Mouse (Mus musculus): Measurements from ENCODE around the gene Zfp609. TPM values are rescaled to one million over a fixed set of nuclear protein-coding genes. Genes with fewer than 3 reads are reported as not detected.
"Not testable (repeated sequence)": the region's sequence is repeated elsewhere in the genome, so short reads cannot be mapped to it uniquely, and the experiment has no call there.

Gene Zfp609
- polyA plus RNA-seq, 1 experiment from 2014 or later = 7.4 TPM

DNA sequence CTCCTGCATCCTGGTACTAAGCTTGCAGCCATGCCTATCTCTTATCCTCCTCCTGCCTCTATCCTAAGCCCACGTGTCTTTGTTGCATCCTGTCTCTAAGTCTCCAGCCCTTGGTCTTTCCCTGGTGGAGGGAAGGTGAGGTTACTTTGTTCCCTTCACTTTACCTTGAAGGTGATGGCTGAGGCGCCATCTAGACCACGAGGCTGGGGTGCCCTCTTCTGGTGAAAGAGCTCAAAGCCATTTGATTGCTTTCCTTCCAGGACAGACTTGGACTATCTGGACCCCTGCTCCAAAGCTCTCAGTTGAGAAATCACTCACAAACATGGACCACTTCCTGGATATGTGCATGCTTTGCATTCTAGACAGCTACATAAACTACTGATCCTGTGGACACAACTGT is 163.2 kb downstream of the Zfp609 start:
- Histone ChIP-seq H3K36me3 (ENCODE audit: insufficient read depth) (no peaks in the 10 kb centered on the region), H3K27ac (ENCODE audit: low read depth) (no peak overlapping the region), H3K27me3 (ENCODE audit: insufficient read depth, low read length) (no peaks in the 10 kb centered on the region), H3K9ac (no peak overlapping the region), H3K9me3 (ENCODE audit: low read depth, low read length) (no peaks in the 10 kb centered on the region), H3K4me1 (ENCODE audit: insufficient read depth) (no peaks in the 10 kb centered on the region), H3K4me3 (ENCODE audit: low read depth, low read length) (no peak overlapping the region), H3K4me2 (no peak overlapping the region)
- TF ChIP-seq CTCF (IDR thresholded peaks at IDR 0.05; ENCODE audit: low read depth) = peak; percentile 89
- peak; percentile 83 for DNase-seq
- no peak for ATAC-seq (ENCODE audit: insufficient read depth)
- 2% methylated on average over 3 of the region's 3 CpGs for WGBS

DNA sequence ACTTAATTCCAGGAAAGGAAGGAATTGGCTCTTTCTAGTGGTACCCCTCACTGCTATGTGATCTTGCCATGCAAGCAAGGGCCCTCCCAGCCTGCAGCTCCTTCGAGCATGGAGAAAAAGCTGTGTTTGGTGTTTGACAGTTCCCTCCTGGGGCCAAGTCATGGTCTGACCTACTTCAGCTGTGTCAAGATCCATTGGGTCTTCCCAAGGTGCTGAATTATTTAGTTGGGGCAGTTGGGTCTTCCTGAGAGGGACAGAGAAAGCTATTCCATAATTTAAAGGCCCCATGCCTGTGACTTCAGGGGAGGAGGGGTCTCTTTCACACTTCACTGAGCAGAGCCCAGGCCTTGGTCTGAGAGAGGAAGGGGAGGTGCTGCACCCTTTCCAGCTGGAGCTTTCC is 165.9 kb downstream of the Zfp609 start:
- WGBS = 64% methylated on average over 1 of the region's 1 CpGs
- H3K4me2 ChIP-seq = no peak overlapping the region
- H3K27ac ChIP-seq (ENCODE audit: low read depth) = no peak overlapping the region
- H3K9me3 ChIP-seq (ENCODE audit: low read depth, low read length) = no peaks in the 10 kb centered on the region
- H3K36me3 ChIP-seq (ENCODE audit: insufficient read depth) = no peaks in the 10 kb centered on the region
- H3K4me1 ChIP-seq (ENCODE audit: insufficient read depth) = no peaks in the 10 kb centered on the region
- DNase-seq (no peak), ATAC-seq (ENCODE audit: insufficient read depth) (no peak)
- no peak overlapping the region for H3K4me3 ChIP-seq (ENCODE audit: low read depth, low read length)
- no peaks in the 10 kb centered on the region for H3K27me3 ChIP-seq (ENCODE audit: insufficient read depth, low read length)
- H3K9ac ChIP-seq = no peak overlapping the region
- TF ChIP-seq CTCF (IDR thresholded peaks at IDR 0.05; ENCODE audit: low read depth) = no peak

DNA sequence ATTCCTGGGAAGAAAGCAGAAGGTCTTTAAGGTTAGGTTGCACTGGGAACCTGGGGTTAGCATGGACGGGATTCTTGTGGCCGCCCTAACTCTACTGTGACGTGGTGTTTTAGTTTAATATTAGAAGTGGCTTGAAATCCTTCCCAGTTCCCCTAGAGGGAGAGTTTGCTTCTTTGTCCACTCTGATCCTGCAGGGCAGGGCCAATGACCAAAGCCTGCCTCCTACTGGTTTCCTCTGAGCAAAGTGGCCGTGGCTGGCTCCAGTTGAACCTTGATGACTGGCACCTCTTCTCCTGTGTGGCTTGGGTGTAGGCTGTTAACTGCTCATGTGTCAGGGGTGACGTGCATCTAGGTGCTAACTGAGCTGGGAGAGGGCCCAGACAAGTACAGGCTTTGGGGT is 166.3 kb downstream of the Zfp609 start:
- DNase-seq = no peak
- WGBS = 51% methylated on average over 5 of the region's 5 CpGs
- no peak for ATAC-seq (ENCODE audit: insufficient read depth)
- Histone ChIP-seq H3K36me3 (ENCODE audit: insufficient read depth) (no peaks in the 10 kb centered on the region), H3K4me1 (ENCODE audit: insufficient read depth) (no peaks in the 10 kb centered on the region), H3K27me3 (ENCODE audit: insufficient read depth, low read length) (no peaks in the 10 kb centered on the region), H3K9me3 (ENCODE audit: low read depth, low read length) (no peaks in the 10 kb centered on the region), H3K27ac (ENCODE audit: low read depth) (no peak overlapping the region), H3K4me2 (no peak overlapping the region), H3K9ac (no peak overlapping the region), H3K4me3 (ENCODE audit: low read depth, low read length) (no peak overlapping the region)
- peak; percentile 45 for TF ChIP-seq CTCF (IDR thresholded peaks at IDR 0.05; ENCODE audit: low read depth)

DNA sequence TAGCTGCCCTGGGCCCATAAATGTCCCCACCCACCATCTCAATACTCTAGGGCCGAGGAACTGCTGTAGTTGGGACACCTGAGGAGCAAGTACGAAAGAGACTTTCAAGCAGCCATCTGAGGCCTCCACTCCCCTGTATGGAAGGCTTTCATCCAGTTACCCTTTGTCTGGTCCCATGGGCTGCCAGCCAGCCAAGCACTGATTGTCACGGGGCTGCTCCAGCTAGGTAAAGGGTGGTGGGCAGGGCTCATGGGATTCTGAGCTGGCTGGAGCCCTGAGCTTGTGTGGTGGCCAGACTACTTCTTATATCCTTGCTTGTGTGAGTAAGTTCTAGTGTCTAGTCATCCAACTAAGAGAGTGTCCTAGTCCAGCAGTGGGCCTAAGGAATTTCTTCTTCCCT is 170.1 kb downstream of the Zfp609 start:
- Histone ChIP-seq H3K27ac (ENCODE audit: low read depth) (no peak overlapping the region), H3K9ac (no peak overlapping the region), H3K27me3 (ENCODE audit: insufficient read depth, low read length) (no peaks in the 10 kb centered on the region), H3K4me2 (no peak overlapping the region), H3K4me1 (ENCODE audit: insufficient read depth) (no peaks in the 10 kb centered on the region), H3K9me3 (ENCODE audit: low read depth, low read length) (no peaks in the 10 kb centered on the region), H3K36me3 (ENCODE audit: insufficient read depth) (no peaks in the 10 kb centered on the region), H3K4me3 (ENCODE audit: low read depth, low read length) (no peak overlapping the region)
- no peak for TF ChIP-seq CTCF (IDR thresholded peaks at IDR 0.05; ENCODE audit: low read depth)
- ATAC-seq (ENCODE audit: insufficient read depth) (no peak), DNase-seq (no peak)
- WGBS = 84% methylated on average over 3 of the region's 3 CpGs

DNA sequence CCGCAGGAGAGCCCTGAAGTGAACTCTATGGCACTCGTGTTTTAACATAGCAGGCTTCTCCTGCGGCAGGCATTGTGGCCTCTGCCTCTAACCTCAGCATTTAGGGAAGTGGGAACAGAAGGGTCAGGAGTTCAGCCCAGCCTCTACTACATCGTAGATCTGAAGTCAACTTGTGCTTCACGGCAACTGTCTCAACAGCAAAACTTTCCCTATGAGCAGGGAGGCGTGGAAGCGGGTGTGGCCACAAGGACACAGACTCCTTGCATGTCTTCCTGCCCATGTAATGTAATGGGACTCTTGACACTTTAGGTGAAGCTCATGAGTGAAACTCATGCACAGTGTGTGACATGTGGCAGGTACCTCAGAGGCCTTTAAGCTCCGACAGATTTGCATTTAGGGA is 171.8 kb downstream of the Zfp609 start:
- no peak for ATAC-seq (ENCODE audit: insufficient read depth)
- WGBS = 79% methylated on average over 8 of the region's 8 CpGs
- H3K4me3 ChIP-seq (ENCODE audit: low read depth, low read length) = no peak overlapping the region
- H3K27ac ChIP-seq (ENCODE audit: low read depth) = no peak overlapping the region
- TF ChIP-seq CTCF (IDR thresholded peaks at IDR 0.05; ENCODE audit: low read depth) = no peak
- no peak overlapping the region for H3K4me2 ChIP-seq
- no peaks in the 10 kb centered on the region for H3K36me3 ChIP-seq (ENCODE audit: insufficient read depth)
- no peak for DNase-seq
- no peak overlapping the region for H3K9ac ChIP-seq
- no peaks in the 10 kb centered on the region for H3K27me3 ChIP-seq (ENCODE audit: insufficient read depth, low read length)
- H3K4me1 ChIP-seq (ENCODE audit: insufficient read depth) = peaks cover 7% of the 10 kb centered on the region; the same call in 1 of the 2 replicates
- no peaks in the 10 kb centered on the region for H3K9me3 ChIP-seq (ENCODE audit: low read depth, low read length)

DNA sequence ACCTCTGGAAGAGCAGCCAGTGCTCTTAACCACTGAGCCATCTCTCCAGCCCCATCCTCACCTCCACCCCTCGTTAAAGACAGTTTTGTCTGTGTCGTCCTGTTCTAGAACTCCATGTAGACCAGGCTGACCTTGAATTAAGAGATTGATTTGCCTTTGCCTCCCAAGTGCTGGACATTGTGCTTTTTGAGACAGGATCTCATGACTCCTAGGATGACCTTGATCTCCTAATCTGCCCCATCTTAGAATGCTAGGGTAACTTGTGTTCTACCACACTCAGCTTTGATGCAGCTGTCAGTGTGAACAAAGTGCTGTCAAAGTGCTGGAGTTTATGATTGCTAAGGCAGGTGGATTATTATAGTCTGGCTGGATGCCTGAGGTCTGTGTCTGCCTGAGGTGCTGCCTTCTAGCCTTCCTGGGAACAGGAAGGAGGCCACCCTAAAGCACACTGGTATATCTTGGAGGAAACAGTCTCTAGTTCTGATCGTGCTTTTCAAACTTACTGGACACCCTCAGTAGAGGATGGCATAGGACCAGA is 172.6 kb downstream of the Zfp609 start:
- 86% methylated on average over 3 of the region's 3 CpGs for WGBS
- H3K36me3 ChIP-seq (ENCODE audit: insufficient read depth) = no peaks in the 10 kb centered on the region
- H3K27ac ChIP-seq (ENCODE audit: low read depth) = no peak overlapping the region
- no peak overlapping the region for H3K4me2 ChIP-seq
- no peak overlapping the region for H3K9ac ChIP-seq
- H3K9me3 ChIP-seq (ENCODE audit: low read depth, low read length) = no peaks in the 10 kb centered on the region
- H3K4me1 ChIP-seq (ENCODE audit: insufficient read depth) = peaks cover 12% of the 10 kb centered on the region
- ATAC-seq (ENCODE audit: insufficient read depth) (no peak), DNase-seq (no peak)
- no peaks in the 10 kb centered on the region for H3K27me3 ChIP-seq (ENCODE audit: insufficient read depth, low read length)
- no peak overlapping the region for H3K4me3 ChIP-seq (ENCODE audit: low read depth, low read length)
- no peak for TF ChIP-seq CTCF (IDR thresholded peaks at IDR 0.05; ENCODE audit: low read depth)

DNA sequence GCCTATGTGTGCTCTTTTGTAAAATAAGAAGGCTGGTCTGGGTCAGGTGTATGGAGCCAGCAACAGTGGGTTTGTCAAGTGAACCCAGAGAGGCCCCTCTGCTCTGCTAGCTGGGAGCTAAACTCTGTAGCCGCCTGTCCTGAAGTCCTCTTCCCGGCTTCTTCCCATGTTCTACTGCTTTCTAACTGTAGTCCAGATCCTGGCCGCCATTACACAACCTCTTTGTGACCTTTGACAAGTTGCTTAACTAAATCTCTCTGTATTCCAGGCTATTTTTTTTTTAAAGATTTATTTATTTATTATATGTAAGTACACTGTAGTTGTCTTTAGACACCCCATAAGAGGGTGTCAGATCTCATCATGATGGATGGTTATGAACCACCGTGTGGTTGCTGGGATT is 173.6 kb downstream of the Zfp609 start:
- H3K36me3 ChIP-seq (ENCODE audit: insufficient read depth) = no peaks in the 10 kb centered on the region
- DNase-seq = no peak
- H3K27ac ChIP-seq (ENCODE audit: low read depth) = no peak overlapping the region
- no peak overlapping the region for H3K4me3 ChIP-seq (ENCODE audit: low read depth, low read length)
- no peaks in the 10 kb centered on the region for H3K27me3 ChIP-seq (ENCODE audit: insufficient read depth, low read length)
- peaks cover 12% of the 10 kb centered on the region for H3K4me1 ChIP-seq (ENCODE audit: insufficient read depth)
- no peak overlapping the region for H3K4me2 ChIP-seq
- TF ChIP-seq CTCF (IDR thresholded peaks at IDR 0.05; ENCODE audit: low read depth) = no peak
- WGBS = 87% methylated on average over 4 of the region's 4 CpGs
- no peak overlapping the region for H3K9ac ChIP-seq
- ATAC-seq (ENCODE audit: insufficient read depth) = no peak
- H3K9me3 ChIP-seq (ENCODE audit: low read depth, low read length) = no peaks in the 10 kb centered on the region

DNA sequence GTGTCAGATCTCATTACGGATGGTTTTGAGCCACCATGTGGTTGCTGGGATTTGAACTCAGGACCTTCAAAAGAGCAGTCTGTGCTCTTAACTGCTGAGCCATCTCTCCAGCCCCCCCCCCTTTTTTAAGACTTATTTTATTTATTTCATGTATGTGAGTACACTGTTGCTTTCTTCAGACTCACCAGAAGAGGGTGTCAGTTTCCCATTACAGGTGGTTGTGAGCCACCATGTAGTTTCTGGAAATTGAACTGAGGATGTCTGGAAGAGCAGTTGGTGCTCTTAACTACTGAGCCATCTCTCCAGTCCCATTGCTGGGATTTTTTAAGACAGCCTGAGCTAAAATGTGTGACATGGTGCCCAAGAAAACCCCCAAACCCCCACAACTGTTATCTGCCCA is 175.4 kb downstream of the Zfp609 start:
- H3K9ac ChIP-seq; H3K4me2 ChIP-seq; H3K4me3 ChIP-seq (ENCODE audit: low read depth, low read length); H3K27me3 ChIP-seq (ENCODE audit: insufficient read depth, low read length); H3K27ac ChIP-seq (ENCODE audit: low read depth); DNase-seq; H3K9me3 ChIP-seq (ENCODE audit: low read depth, low read length); ATAC-seq (ENCODE audit: insufficient read depth); H3K36me3 ChIP-seq (ENCODE audit: insufficient read depth): not testable (repeated sequence)
- H3K4me1 ChIP-seq (ENCODE audit: insufficient read depth) = peaks cover 12% of the 10 kb centered on the region
- peak; percentile 34 for TF ChIP-seq CTCF (IDR thresholded peaks at IDR 0.05; ENCODE audit: low read depth)
- WGBS = 83% methylated on average over 1 of the region's 1 CpGs

Measured in lung, embryonic 14.5 days (tissue).